Mouse (Mus musculus) liver, embryonic 14.5 days (tissue): Measurements from ENCODE around the gene Pla2g2d. TPM values are rescaled to one million over a fixed set of nuclear protein-coding genes. Genes with fewer than 3 reads are reported as not detected.

Experiments
- ATAC-seq: fragments of 200-750 bp; cut with Nextera tagmentation; 2 replicates; pipeline ENCODE4 v1.8.0; 2017; ENCODE audit warnings: moderate number of reproducible peaks, mild to moderate bottlenecking, moderate library complexity; ENCODE audit not compliant: insufficient read depth
- DNase-seq, 3 experiments: peaks; one replicate each; pipeline ENCODE4 v3.0.0-alpha.2; 2012 to 2013; ENCODE audit warnings: low read depth in 3 of 3, low spot score in 3 of 3
- H3K27ac ChIP-seq: fragments of 300-500 bp; sonication (generic); 2 replicates; pipeline ENCODE4 v1.5.1; 2014; ENCODE audit warnings: moderate library complexity, mild to moderate bottlenecking, control low read depth, inconsistent platforms
- H3K27me3 ChIP-seq: fragments of 300-500 bp; sonication (generic); 2 replicates; pipeline ENCODE4 v1.6.1; 2014; ENCODE audit warnings: mild to moderate bottlenecking, low read length, moderate library complexity; ENCODE audit not compliant: control insufficient read depth, insufficient read depth
- H3K36me3 ChIP-seq: fragments of 300-500 bp; sonication (generic); replicated peaks from 2 replicates; pipeline ENCODE4 v1.6.1; 2014; ENCODE audit warnings: low read depth; ENCODE audit not compliant: control insufficient read depth, insufficient read depth
- H3K4me1 ChIP-seq, 2 experiments: fragments of 200-500 bp in 1 of 2; fragments of 300-500 bp in 1 of 2; sonication (generic) in 1 of 2; replicated peaks; 2 replicates each; pipeline ENCODE4 v1.6.1; 2012 to 2014; ENCODE audit warnings: antibody characterized with exemption in 1 of 2, inconsistent platforms in 1 of 2, low read length in 1 of 2; ENCODE audit not compliant: control insufficient read depth in 2 of 2, insufficient read depth in 2 of 2
- H3K4me2 ChIP-seq: fragments of 300-500 bp; sonication (generic); 2 replicates; pipeline ENCODE4 v1.6.1; 2014; ENCODE audit warnings: low read depth, mild to moderate bottlenecking, control low read depth, moderate library complexity
- H3K4me3 ChIP-seq, 2 experiments: fragments of 200-500 bp in 1 of 2; fragments of 300-500 bp in 1 of 2; sonication (generic) in 1 of 2; 2 replicates each; pipeline ENCODE4 v1.5.1; 2012 to 2014; ENCODE audit warnings: low read depth in 2 of 2, low read length in 2 of 2, mild to moderate bottlenecking in 2 of 2, control low read depth in 1 of 2, inconsistent platforms in 1 of 2, moderate library complexity in 1 of 2; ENCODE audit not compliant: insufficient read depth in 1 of 2
- H3K9ac ChIP-seq: fragments of 300-500 bp; sonication (generic); replicated peaks from 2 replicates; pipeline ENCODE4 v1.6.1; 2014; ENCODE audit warnings: mild to moderate bottlenecking, control low read depth, moderate library complexity
- H3K9me3 ChIP-seq: fragments of 300-500 bp; sonication (generic); 2 replicates; pipeline ENCODE4 v1.6.1; 2016; ENCODE audit warnings: low read length, mixed read lengths; ENCODE audit not compliant: control insufficient read depth
- CTCF ChIP-seq: IDR thresholded peaks from 2 replicates; pipeline ENCODE4 v1.5.1; 2016; ENCODE audit warnings: antibody characterized with exemption, low read depth, control low read depth
- EP300 ChIP-seq: IDR thresholded peaks from 2 replicates; pipeline ENCODE4 v1.6.1; 2016; ENCODE audit warnings: antibody characterized with exemption, low read depth
- WGBS: fragments of 180-500 bp; shearing (Covaris S2); extraction: QIAGEN DNeasy Blood & Tissue Kit; methylation state at CpG from one replicate; pipeline ENCODE4 v1.1.7; 2014; ENCODE audit not compliant: insufficient replicate concordance; 5-methylcytosine and 5-hydroxymethylcytosine counted together
- polyA plus RNA-seq, 2 experiments: library from polyadenylated mRNA; depleted of rRNA in 1 of 2; stranded (reverse) in 1 of 2; unstranded in 1 of 2; fragments of >200 nt; fragmentation: Nextera tagmentation in 1 of 2; extraction: Ambion mirVana in 1 of 2; gene quantifications; 2 replicates each; pipeline versions ENCODE4 v1.2.1 to v1.2.3; 2012 to 2014

Pla2g2d gene
- polyA plus RNA-seq, 2 experiments = not detected

DNA sequence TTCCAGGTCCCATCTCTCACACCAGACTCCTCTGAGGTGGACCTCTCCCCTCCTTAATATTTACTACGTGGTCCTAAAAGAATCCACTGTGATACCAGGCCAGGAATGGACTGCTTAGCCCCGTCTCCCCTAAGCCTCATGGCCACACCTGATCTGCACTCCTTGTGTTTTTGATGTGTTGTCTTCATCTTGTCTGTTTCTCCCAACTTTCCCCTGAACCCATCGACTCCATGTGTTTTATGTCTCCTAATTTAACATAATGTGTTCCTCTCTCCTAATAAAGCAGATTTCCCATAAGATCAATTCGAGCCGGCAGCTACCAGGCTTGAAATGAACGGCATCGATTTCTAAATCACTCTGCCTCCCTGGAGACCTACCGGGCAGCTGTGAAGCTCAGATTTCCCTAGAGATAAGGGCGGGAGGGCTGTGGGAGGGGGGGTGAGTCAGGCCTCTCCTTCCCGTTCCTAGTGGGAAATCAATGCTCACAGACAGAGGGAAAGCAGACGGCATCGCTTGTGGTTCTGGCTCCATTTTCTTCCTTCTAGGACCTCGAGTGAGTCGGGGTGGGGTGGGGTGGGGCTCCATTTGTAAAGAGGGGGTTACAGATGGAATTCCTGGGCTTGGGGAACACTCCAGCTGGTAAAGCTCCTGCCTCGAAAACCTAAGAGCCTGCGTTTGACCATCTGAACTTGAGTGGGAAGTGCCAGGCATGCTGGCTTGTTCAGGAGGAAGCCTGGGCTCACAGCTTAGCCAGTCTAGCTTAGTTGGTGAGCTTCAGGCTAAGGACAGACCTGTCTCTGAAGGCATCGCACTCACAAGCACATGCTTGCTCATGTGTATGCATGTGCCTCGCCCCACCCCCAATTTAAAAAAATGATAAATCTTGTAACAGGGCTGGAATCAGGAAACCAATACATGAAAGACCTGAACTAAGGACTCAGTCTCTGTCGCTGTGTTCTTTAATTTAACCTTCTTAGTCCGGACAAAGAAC is 2.2 kb downstream of the Pla2g2d start:
- Histone ChIP-seq H3K36me3 (no peaks in the 10 kb centered on the region), H3K4me2 (no peak overlapping the region), H3K4me3 (no peak overlapping the region), H3K9ac (no peak overlapping the region), H3K27ac (no peak overlapping the region), H3K27me3 (no peaks in the 10 kb centered on the region), H3K4me1 (no peaks in the 10 kb centered on the region), H3K9me3 (no peaks in the 10 kb centered on the region)
- TF ChIP-seq CTCF (no peak), EP300 (no peak)
- WGBS = 33% methylated on average over 20 of the region's 20 CpGs
- no peak for DNase-seq
- ATAC-seq = no peak

DNA sequence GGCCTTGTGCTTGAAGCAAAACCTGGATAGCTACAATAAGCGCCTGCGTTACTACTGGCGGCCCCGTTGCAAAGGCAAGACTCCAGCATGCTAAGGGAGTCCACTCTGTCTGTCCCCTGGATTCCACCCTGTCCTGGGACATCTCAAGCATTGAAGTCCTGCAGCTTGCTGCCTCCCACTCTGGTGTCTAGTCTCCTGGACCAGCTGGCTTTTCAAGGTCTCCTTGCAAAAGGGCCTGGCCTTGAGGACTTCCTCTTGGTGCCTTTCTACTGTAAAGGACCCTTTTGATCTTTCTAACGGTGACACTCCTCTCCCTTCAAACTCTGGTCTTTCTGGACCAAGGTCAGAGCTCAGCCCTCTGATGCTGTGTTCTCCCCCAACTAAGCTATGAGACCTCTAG is 4.8 kb downstream of the Pla2g2d start:
- H3K4me1 ChIP-seq = no peaks in the 10 kb centered on the region
- no peak overlapping the region for H3K9ac ChIP-seq
- ATAC-seq = no peak
- no peaks in the 10 kb centered on the region for H3K36me3 ChIP-seq
- DNase-seq = no peak
- no peak for TF ChIP-seq EP300
- no peak for TF ChIP-seq CTCF
- no peak overlapping the region for H3K4me2 ChIP-seq
- no peaks in the 10 kb centered on the region for H3K9me3 ChIP-seq
- no peak overlapping the region for H3K27ac ChIP-seq
- H3K27me3 ChIP-seq = no peaks in the 10 kb centered on the region
- no peak overlapping the region for H3K4me3 ChIP-seq
- 82% methylated on average over 5 of the region's 5 CpGs for WGBS

DNA sequence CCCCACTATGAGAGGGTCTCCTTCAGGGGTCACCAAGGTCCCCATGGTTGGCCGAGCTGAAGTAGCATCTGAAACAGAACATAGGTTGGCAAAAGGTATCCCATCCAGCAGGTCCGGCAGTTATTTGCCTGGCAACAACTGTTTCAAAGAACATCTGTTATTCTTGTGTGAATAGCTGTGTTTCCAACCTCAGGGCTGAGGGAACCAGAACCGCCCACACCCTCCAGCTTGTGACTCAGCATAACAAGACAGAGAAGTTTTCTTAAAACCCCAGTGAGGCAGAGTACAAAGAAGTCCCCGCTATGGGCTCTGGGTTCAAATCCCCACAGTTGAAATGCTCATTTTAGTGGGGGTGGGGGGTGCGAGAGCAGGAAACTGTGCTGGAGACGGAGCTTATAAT is 6.6 kb downstream of the Pla2g2d start:
- ATAC-seq (no peak), DNase-seq (no peak)
- Histone ChIP-seq H3K4me2 (no peak overlapping the region), H3K27ac (no peak overlapping the region), H3K9ac (no peak overlapping the region), H3K4me3 (no peak overlapping the region), H3K27me3 (no peaks in the 10 kb centered on the region), H3K36me3 (no peaks in the 10 kb centered on the region), H3K4me1 (no peaks in the 10 kb centered on the region), H3K9me3 (no peaks in the 10 kb centered on the region)
- 58% methylated on average over 6 of the region's 6 CpGs for WGBS
- TF ChIP-seq EP300 = no peak
- TF ChIP-seq CTCF = no peak

DNA sequence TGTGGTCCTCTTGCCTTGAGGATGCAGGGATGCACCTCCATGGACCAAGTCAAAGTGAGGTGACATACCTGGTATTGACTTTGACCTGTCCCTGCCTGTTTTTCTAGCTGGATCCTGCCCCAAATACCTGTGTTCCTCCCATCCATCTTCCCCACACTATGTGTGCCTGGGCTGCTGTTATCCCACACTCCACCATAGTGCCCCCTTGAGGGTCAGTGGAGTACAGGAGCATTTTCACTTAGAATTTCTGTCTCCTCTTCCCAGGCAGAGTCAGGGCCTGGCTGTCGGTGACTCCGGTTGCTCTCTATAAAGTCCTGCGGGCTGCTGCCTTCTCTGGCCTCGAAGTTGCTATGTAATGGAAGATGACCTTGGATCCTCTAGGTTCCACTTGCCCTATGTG is 10.2 kb downstream of the Pla2g2d start:
- no peak for ATAC-seq
- no peak overlapping the region for H3K9ac ChIP-seq
- H3K4me2 ChIP-seq = no peak overlapping the region
- no peaks in the 10 kb centered on the region for H3K36me3 ChIP-seq
- no peaks in the 10 kb centered on the region for H3K9me3 ChIP-seq
- WGBS = 61% methylated on average over 4 of the region's 4 CpGs
- no peak for DNase-seq
- H3K4me3 ChIP-seq = no peak overlapping the region
- TF ChIP-seq CTCF (0 out of 2 replicates have a peak, but pooled peaks have one; percentile 5), EP300 (no peak)
- H3K4me1 ChIP-seq = no peaks in the 10 kb centered on the region
- H3K27me3 ChIP-seq = no peaks in the 10 kb centered on the region
- H3K27ac ChIP-seq = no peak overlapping the region

DNA sequence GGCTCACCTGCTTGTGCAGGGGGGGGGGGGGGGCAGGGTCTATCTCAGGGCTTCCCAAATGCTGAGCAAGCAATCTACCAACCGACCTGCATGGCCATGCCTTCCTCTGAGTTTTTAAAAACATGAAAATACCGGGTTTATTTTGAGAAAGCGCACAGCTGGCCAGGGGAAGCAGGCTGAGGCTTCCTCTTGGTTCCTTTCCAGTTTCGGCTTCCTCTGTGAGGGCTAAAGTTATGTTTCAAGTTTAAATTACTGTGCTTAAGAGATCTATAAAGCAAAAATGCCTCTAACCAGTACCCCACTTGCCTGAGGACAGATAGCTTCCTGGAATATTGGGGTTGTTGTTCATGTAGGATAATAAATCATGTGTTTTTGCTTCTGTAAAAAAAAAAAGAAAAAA is 10.6 kb downstream of the Pla2g2d start:
- Histone ChIP-seq H3K27me3 (no peaks in the 10 kb centered on the region), H3K4me2 (no peak overlapping the region), H3K36me3 (no peaks in the 10 kb centered on the region), H3K9me3 (no peaks in the 10 kb centered on the region), H3K4me3 (no peak overlapping the region), H3K27ac (no peak overlapping the region), H3K4me1 (no peaks in the 10 kb centered on the region), H3K9ac (no peak overlapping the region)
- no peak for ATAC-seq
- DNase-seq = no peak
- WGBS = 37% methylated on average over 4 of the region's 4 CpGs
- TF ChIP-seq EP300 = no peak
- TF ChIP-seq CTCF = no peak
